Mouse (Mus musculus) yolk sac, embryonic 10.5 days (tissue): ENCODE data around the gene Acot6.
A peak's percentile ranks its signal among the peaks of the same experiment; 100 is the strongest.

Experiments used
- DNase-seq: peaks from one replicate; pipeline ENCODE4 v3.0.0-alpha.2; 2017; ENCODE audit warnings: low spot score

Acot6 gene

DNA sequence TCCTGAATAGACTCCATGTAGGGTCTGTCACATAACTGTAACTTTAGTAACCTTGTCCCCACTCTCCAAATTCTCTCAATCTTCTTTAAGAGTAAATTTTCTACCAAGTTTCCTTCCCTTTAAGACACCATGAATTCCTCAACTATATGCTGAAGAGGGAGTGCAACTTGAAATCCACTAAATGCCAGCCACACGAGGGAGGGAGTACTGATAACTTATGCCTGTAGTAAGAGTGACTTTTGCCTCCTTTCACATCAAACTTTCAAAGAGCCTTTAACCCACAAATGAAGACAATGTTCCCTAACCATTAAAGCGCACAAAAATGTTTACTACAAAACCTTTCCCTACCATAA lies 1.0 kb downstream of the Acot6 start:
- no peak for DNase-seq

DNA sequence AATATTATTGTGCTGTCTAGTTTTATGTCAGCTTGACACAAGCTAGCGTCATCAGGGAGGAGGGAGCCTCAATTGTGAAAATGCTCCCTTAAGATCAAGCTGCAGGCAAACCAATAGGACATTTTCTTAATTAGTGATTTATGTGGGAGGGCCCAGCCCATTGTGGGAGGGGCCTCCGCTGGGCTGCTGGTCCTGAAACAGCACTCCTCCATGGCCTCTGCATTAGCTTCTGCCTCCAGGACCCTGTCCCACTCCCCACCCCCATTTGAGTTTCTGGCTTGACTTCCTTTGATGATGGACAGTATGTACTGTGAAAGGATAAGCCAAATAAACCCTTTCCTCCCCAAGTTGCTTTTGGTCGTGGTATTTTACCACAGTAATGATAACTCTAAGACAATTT lies 6.6 kb downstream of the Acot6 start:
- no peak for DNase-seq

DNA sequence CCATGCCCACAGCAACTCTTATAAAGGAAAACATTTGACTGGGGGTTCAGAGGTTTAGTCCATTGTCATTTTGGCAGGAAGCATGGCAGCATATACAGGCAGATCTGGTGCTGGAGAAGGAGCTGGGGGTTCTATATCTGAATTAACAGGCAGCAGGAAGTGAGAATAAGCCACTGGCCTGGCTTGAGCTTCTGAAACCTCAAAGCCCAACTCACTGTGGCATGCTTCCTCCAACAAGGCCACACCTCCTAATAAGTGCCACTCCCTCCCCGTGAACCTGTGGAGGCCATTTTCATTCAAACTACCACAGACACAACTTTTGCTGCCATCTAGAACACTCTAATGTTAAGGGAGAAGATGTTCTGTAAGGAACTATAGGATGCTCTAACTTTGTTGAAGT lies 7.2 kb downstream of the Acot6 start:
- no peak for DNase-seq

DNA sequence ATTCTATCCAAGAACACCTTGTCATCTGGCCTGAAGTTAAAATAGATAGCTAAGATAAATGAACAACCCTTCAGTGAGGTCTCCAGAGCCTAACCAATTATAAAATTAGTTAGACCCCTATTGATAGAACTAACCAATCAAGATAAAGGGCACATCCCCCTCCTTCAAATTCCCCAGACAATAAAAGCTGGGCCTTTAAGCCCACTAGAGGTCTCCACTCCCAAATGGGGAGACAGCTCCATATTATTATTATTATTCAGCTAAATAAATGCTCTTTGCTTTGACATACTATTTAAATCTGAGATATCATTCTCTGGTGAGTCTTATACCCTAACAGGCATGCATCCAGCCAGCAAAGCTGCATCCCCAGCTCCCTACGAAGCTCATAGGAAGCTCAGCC lies 9.5 kb downstream of the Acot6 start:
- no peak for DNase-seq

DNA sequence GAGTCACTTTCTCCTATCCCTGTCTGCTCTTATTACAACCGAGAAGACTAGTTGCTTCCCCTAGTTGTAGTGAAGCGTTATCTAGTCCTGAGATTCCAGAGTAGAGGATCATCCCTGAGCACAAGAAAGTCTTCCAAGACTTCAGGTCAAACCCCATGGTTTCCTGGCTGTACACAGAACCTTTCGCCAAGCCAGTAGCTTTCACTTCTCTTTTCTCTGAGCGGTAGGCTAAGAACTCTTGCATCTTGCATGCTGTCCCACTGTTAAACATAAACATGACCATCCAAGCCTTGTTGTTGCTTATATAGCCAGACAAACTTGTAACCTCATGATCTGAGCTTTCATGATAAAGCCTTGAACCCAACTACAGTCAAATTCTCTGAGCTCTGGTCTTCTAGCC lies 10.4 kb downstream of the Acot6 start:
- no peak for DNase-seq

DNA sequence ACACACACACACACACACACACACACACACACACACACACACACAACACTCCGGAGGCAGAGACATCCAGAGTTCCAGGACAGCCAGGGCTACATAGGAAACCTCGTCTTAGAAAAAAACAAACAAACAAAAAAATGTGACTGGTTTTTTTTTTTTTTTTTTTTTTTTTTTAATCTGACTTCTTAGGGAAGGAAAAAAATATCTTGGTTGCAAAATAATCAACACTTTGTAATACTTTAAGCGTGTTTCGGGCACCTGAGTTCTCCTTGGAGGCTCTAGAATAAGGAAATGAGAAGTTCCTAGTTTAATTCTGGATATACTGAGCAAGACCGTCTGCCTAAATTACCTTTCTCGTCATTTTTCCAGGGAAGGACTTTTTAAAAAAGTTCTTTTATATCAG lies 13.2 kb downstream of the Acot6 start:
- DNase-seq: no peak

DNA sequence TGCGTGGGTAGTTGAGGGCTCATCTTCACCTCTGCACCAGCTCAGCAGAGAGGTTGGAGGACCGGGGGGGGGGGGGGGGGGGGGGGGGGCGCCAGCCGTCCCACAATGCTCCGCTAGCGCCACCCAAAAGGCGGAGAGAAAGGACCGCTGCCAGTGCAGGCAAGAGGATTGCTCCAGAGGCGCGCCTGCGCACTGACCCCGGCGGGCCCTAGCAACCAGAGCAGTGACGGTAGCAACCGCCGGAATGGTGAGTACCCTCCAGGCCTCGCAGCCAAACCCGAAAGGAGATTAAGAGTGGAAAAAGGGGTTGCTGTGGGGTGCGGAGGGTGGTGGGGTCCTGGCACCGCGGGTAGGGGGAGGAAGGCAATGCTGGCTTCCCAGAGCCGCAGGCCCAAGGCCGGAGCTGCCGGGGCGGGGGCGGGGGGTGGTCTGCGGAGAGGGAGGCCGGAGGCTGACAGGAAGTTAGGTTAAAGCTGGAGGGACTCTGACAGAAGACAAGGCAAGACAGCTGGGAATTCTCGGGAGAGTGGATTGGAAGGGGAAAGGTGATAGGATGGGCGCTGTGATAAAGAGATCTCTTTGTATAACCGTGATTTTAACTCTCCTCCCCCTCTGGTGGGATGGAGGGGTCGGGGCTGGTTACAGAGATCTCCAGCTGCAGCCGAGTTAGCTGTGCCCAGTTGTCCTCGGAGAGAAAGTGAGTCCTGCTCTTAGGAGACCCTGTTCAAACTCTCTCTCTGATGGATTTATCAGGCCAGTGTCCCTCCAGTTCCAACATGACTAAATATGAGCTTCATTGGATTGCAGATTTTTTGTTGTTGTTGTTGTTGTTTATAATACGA lies 13.9 kb downstream of the Acot6 start, which contains the start of gene Dnal1:
TSS of gene Dnal1 (plus strand) at position 214 of the 842 bp plus-strand sequence.
- DNase-seq: peak; percentile 95

DNA sequence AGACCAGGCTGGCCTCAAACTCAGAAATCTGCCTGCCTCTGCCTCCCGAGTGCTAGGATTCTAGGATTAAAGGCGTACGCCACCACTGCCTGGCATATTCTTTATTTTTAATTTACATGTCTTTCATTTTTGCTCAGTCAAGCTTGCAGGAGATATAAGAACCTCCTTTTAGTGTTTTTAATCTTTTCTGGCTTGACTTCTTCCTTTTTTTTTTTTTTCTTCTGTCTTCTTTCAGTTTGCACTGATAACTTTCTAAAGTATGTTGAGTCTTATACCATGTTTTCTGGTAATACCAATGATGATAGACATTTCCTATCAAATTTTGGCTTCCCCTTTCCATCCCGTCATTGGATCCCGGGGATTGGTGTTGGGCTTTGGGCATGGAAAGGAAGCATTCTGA lies 19.1 kb downstream of the Acot6 start:
- no peak for DNase-seq

DNA sequence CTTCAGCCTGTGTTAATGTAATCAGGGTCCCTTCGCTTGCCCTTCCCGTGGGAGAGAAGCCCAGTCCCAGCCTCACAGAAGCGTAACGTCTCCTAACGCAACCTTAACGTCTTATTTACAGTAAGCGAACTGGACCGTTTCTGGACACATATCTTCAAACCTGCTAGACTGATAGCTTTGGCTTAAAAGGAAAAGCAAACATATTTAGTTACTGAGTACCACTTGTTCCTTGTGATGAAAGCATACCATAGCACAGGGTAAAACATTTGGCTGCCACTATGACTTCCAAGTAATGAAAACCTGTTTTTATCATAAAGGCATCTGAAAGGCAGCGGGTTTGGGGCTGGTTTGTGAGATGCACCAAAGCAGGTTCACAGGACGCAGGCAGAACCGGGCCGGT lies 25.4 kb downstream of the Acot6 start:
- DNase-seq: no peak

DNA sequence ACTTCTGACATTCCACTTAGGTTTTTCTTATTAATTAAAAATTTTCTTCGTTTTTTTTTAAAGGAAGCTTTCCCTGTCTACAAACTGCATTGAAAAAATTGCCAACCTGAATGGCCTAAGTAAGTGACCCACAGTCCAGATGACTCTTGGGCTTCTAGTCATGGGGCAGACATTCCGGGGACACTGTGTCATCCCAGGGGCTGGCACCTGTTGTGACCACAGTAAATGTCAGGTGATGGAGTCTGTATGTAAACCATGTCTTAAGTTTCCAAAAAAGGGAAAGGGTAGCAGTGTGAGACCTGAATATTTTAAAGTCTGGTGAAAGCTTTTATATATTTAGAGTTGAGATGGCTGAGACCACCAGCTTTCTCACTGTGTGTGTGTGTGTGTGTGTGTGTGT lies 26.4 kb downstream of the Acot6 start:
- no peak for DNase-seq

DNA sequence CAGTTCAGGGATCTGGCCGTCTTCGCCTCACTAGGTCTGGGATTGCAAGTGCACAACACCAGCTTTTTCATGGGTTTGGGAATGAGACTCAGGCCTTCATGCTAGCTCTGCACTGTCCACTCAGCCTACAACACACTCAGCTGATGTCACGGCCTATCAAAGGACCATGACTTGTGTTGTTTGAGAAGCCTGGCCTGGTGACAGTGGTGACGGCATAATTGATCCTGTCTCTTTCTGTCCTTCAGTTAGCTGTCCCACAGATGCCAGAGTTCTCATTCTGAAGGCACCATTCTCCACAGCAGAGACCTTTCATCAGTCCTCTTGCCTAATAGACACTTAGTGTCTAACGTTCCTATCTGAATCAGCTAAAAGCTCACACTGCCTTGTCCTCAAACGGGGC lies 28.1 kb downstream of the Acot6 start:
- DNase-seq: no peak

DNA sequence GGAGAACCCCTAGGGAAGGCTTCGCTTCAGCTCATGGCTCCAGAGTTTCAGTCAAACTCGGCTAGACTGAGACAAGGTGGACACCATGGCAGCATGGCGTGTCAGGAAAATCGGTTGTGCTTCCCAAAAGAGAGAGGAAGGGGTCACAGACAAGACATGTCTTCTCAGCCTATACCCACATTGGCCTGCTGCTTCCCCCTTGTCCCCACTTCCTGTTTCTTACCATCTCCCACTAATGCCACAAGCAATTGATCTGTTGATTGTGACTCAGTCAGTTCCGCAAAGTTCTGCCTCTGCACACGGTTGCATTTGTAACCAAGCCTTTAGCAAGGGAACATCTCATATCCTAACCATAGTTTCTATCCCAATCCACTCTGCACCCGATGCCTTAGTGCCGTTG lies 29.5 kb downstream of the Acot6 start:
- no peak for DNase-seq

DNA sequence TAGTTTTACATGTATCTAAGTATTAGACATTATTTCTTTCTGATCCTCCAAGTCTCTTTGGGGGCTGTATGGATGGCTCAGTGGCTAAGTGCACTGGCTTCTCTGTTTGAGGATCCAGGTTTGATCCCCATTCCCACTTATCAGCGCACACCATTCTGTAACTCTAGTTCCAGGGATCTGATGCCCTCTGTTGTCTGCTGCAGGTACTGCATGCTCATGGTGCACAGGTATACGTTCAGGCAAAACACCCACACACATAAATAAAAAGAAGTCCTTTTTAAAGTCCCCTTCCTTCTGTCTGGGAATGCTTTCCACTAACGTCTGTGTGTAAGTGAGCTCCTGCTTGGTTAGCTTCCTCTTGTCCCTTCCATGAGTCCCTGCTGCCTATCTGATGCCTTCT lies 31.8 kb downstream of the Acot6 start:
- DNase-seq: no peak

DNA sequence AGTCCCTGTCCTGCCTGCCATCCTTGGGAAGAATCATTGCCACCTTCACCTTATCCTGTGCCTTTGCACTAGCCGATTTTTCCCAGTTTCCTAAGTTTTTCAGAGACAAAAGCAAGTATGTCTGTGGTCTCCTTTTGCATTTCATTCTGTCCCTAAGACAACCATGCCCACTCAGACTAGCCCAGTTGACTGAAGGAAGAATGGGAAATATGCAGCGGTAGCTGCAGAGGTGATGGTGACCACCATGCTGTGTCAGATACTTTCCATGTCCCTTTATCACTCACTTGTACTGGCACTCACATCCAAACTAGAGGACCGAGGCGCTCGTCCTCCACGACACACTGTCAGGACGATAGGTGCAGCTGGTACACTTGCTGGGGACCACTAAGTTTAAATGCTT lies 36.7 kb downstream of the Acot6 start:
- no peak for DNase-seq

DNA sequence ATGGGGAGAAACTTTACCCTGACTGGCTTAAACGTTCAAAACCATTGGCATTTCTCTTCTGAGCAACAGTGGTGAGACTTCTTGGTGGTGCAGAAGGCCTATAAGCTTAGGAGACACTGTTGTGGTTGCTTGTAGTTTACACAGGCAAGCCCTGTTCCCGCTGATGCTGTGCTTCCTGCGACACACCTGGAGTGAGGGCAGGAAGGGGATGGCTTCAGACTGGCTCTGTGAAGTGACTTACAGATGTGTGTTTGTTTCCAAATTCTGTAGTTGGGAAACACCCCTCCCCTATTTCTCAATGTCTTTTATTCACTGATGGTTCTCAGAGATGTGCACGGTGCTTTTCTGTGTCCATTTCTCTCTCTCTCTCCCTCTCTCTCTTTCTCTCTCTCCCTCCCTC lies 39.7 kb downstream of the Acot6 start:
- no peak for DNase-seq

DNA sequence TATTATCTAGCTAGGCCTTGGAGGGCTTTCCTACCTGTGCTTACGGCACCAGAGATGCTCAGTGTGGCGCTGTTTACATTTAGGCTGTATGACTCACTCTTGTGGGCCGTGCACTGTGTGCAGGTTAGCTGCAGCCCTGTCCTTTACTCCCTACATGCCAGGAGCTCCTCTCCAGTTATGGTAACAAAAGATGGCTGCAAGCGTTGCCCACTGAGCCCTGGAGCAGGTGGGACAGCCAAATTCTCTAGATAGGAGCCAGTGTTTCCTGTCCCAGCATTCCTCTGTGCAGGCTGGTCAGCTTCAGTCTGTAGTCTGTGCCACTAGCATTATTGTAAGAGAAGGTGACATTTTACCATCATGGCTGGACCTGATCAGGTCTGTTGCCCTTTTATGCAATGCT lies 40.8 kb downstream of the Acot6 start:
- DNase-seq: no peak

DNA sequence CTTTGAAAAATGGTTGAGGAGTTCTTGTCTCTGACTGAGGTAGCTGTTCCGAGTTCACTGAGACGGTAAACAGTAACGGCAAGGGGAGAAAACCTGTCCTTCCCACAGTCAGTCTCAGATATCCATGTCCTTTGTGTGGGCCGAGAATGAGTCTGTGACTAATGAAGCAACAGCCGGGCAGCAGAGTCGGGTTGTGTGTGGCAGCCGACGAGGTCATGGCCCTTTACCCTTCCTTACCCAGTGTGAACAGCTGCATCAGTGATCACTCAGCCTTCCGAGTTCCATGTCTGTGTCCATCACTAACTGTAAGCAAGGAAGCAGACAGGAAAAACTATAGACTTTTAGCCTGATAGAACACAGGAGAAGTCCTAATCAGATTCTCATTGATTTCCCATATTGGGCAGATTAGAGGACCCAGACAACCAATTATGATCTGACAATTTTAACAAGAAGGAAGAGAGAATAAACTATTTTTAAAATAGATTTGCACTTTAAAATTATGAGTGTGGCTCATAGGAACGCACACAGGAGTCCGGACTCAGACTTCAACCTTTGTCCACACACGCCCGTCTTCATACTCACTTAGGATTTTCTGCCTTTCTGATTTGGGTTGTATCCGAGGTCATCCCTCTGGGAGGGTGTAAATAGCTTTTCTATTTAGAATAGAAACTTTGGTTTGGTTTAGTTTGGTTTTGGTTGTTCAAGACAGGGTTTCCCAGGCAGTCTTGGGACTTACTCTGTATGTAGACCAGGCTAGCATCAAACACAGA lies 42.0 kb downstream of the Acot6 start:
- DNase-seq: no peak

DNA sequence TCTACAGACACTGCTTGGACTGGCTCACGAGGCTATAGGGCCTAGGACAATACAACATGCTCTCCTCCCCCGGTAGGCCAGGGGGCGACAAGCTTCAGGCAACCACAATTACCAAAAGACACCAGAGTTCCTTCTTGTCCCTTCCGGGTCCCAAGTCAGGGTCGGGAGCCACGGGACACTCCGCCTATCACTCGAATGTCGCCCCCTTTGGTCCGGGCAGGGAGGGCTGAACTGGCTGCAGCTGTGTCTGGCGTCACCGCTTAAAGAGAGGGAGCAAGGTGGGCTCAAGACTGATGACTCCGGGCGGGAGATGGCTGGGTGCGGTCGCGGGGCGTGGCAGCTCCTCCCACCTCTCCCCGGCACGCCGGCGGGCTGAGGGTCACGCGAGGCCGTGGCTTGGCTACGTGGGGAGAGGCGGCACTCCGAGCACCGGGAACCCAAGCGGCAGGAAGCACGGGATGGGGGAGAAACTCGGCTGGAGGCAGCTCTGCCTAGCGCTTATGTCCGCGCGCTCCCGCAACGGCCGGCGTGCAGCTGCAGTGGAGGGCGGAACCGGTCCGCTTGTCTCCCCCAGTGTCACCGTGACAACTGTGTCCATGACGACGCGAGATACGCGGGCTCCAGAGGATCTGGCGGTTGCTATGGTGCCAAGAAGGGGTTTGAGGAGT lies 47.6 kb downstream of the Acot6 start, which contains the start of gene Pnma1:
TSS of gene Pnma1 (minus strand) at position 536 of the 668 bp plus-strand sequence.
- peak; percentile 76 for DNase-seq

DNA sequence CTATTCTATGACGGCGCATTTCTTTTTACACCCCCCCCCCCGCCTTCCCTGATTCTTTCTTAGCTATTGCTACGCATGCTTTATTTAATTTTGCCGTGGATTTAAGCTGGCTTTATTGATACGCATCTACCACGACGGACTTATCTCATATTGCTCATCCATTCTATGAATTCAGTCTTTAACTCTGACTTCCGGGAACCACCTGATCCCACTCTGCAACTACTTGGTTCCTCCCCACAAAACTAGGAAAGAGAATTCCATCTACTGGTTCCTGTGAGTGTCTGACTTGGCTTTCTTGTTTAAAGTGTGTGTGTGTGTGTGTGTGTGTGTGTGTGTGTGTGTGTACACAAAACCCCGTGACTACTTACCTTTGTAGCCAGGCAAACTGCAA lies 48.2 kb downstream of the Acot6 start:
- DNase-seq: no peak

DNA sequence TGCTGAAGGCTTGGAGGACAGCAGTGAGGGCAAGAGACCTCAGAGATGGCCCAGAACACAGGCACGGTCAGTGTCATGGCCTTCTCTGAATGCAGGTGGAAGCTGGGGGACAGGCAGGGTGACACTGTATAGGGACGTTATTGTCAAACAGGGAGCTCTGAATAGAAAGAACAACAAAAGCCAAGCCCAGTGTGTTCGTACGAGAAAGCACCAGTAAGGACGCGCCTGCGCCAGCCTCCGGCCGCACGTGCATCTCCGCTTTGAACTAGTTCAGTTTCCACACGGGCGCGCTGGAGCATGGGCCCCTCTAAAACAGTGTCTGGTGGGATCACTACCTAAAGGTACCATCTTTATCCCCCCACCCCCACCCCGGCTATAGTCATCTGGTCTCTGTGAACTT lies 49.5 kb downstream of the Acot6 start:
- DNase-seq: no peak

DNA sequence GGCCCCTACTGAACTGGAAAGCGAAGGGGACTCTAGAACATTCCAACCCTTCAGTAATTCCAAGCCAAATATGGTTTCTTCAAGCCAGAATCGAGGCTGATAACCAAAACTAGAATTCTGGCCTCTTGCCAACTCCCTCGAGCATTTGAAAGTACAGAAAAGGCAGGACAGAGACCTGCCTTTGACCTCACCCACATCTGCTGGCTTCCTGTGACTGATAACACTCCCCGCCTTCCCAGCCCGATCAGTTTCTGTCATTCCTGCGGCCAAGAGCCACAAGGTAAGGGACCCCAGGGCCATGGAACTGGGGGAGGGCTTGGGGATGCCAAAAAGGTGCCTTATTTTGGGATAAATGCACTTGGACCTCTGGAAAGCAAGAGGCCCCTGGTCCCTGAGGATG lies 50.5 kb downstream of the Acot6 start:
- peak; percentile 64 for DNase-seq

DNA sequence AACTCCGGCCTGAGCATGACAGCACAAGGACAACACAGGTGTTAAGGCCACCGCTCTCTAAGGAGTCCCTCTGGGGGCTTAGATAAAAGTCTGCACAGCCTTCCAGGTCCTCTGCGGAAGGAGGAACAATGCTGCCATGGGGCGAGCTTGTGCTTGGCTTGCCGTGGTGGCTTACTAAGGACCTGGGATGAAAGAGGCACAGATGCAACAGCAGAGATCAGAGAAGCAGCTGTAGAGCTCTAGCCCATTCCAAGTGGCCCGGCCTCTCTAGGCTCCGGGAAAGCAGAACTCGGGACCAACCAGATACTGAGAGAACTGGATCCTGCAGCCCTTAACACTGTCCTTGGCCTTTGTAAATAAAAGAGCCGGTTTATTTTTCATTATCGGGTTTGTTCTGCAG lies 51.5 kb downstream of the Acot6 start:
- DNase-seq: no peak
